Mouse (Mus musculus) neural tube, embryonic 10.5 days (tissue): Measurements from ENCODE around the gene Nfatc3.

Experiments used
- DNase-seq: peaks from one replicate; pipeline ENCODE4 v3.0.0-alpha.2; 2017; ENCODE audit warnings: low spot score; ENCODE audit errors: extremely low spot score

The Nfatc3 gene

DNA sequence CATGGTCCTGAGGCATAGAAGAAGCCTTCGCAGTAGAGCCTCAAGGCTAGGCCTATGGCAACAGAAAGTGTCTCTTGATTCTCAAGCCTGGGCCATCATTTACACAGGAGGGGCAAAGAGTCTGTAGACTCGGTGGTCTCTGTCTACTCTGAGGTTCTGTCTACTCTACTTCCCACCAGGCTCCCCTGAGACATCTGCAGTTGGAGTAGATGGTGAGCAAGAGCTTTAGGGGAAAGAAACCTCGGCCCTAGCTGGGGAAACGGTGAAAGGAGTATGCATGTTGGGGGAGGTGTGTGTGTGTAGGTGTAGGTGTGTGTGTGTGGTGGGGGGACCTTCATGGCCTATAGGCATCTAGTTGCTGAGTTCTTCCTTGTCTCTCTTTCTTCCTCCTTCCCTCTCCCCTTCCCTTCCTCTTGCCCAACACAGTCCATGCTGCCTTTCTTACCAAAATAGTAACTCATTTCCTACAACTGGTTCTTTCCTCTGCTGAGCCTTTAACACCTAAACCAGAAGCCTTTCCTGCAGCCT lies 2.1 kb upstream of the Nfatc3 start:
- DNase-seq: no peak

DNA sequence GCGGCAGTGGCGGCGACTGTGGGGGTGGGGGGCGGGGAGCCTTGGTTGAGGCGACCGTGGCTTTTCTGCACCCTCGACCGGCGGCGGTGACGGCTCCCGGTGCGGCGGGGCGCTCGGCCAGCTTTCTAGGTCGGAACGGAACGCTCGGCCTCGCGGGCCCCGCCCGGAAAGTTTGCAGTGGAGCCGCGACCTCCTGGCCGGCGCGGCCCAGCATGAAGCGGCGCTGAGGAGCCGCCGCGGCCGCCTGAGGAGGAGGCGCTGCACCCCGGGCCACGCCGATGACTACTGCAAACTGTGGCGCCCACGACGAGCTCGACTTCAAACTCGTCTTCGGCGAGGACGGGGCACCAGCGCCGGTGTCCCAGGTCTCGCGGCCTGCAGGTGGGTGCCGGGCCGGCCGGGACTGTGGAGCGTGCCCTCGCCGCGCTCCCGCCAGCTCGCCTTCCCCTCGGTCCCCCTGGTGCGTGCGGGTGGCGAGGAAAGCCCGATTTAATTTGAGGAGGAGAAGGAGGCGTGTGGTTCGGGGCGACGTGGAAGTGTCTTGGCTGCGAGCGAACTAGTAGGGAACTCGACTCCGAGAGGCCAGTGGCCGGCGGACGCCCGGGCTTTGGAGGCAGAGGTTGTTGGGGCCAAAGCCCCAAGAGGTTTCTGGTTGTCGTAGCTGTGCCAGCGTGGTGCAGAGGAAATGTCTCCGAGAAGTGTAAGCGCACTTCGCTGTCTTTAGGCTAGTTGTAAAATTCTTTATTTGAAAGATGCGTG lies 1.2 kb downstream of the Nfatc3 start:
- peak; percentile 85 for DNase-seq

DNA sequence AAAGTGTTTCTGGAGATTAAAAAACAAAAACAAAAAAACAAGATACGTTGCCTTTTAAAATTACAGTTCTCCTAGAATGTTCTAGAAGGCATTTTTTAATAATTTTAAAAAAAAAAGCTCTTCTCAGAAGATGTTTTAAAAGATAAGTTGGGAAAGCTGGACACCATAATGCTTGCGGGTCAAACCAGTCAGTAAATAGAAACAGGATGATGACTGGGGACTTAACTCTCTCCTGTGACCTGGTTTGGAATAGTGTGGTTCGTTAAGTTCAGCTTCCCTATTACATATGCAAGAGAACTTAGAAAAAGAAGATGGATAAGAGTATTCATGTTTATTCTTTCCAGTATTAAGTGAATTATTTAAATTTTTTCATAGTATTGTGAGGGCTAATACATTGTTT lies 1.9 kb downstream of the Nfatc3 start:
- DNase-seq: no peak

DNA sequence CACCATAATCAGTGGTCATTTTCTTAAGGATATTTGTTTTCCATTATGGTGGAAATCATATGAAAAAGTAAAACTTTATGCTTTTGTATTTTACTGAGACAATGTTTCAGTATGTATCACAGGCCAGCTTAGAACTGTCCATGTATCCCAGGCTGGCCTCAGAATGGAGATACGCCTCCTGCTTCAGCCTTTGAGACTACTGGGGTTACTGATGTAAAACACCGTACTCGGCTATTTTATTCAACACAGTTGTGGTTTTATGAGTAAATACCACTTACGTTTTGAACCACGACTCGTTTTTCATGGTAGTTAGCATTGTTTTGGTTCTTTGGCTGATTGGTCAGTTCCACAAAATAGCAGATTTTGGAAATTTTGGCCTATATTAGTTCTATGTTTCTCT lies 3.0 kb downstream of the Nfatc3 start:
- no peak for DNase-seq

DNA sequence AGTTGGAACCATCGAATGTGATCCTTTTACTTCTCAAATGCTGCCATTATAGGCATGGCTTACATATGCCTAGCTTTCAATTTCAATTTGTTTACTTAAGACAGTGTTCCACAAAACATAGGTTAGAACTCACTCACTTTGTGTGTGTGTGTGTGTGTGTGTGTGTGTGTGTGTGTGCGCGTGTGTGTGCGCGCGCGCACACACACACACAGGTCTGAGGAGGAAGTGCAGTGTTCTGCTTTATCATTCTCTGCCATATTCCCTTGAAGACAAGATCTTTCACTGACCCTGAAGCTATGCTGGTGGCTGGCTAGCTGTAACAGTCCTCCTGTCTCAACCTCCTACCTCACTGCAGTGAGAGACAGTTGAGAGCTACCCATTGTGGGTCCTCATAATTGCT lies 4.4 kb downstream of the Nfatc3 start:
- DNase-seq: no peak

DNA sequence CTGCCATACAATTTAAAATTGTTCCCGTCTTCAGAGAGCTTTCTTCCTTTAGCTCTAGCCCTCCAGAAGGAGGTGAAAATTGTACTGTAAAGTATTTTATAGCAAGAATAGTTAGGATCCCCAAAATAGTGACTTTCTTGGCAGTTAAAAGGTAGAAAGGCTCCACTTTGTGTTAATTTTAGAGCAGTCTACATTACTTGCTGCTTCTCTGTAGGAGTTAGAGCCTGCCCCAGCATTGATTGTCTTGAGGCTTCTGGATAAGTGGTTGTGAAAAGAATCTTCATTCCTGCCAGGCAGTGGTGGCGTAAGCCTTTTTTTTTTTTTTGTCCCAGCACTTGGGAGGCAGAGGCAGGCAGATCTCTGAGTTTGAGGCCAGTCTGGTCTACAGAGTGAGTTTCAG lies 8.1 kb downstream of the Nfatc3 start:
- no peak for DNase-seq

DNA sequence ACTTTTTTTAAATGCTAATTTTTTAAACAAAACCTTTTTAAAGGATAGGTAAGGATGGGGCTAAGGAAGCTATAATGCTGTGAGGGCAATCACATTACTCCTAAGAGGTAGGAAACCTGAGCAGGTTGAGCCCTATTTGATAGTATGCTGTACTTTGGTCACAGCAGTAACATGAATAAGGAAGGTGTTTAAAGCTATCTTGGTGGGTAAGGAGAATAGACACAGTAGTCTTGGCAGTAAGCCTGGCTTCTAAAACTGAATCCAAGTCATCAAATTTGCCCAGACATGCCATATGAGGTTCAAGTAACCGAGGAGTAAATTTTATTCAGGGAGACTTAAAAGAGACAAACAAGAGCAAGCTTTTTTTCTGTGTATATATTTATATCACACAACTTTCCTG lies 10.9 kb downstream of the Nfatc3 start:
- no peak for DNase-seq

DNA sequence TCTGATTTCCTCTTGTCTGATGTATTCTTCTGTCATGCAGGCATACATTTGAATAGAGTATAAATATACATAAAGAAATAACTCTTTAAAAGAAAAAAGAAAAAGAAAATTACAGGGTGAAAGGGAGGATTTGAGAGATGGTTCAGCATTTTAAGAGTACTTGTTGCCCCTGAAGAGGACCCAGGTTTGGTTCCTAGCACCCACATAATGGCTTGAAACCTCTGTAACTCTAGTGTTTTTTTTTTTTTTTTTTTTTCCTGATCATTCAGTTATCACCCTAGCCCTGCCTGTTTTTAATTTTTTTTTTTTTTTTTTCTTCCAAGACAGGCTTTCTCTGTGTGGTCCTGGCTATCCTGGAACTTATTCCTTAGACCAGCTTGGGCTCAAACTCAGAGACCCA lies 13.5 kb downstream of the Nfatc3 start:
- no peak for DNase-seq

DNA sequence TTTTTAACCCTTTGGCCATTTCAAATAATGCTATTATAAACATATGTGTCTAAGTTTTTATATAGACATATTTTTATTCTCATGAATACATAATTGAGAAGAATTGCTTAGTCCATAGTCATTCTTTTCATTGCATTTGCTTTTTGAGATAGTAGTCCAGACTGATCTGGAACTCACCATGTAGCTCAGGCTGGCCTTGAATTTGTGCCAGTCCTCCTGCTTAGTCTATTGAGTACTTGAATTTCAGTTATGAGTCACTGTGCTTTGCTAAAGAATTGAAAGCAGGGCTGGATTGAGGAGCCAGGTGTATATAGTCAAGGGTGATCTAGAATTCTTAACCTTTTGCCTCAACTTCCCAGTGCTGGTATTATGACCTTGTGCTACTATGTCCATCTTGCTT lies 15.6 kb downstream of the Nfatc3 start:
- no peak for DNase-seq

DNA sequence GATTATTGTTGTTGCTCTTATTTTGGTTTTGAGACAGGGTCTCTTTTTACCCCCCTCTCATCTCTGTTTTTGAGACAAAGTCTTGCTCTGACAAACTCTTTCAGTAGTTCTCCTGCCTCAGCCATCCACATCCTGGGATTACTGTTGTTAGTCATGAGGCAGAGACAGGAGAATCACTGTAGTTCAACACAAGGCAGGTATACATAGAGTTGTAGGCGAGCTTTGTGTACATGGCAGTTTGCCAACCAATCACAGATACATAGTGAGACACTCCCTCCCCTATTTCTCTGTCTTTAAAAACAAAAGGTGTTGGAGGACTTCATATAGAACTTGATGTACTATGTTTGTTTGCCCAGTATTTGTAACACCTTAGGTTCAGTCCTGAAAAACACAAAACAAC lies 16.0 kb downstream of the Nfatc3 start:
- no peak for DNase-seq

DNA sequence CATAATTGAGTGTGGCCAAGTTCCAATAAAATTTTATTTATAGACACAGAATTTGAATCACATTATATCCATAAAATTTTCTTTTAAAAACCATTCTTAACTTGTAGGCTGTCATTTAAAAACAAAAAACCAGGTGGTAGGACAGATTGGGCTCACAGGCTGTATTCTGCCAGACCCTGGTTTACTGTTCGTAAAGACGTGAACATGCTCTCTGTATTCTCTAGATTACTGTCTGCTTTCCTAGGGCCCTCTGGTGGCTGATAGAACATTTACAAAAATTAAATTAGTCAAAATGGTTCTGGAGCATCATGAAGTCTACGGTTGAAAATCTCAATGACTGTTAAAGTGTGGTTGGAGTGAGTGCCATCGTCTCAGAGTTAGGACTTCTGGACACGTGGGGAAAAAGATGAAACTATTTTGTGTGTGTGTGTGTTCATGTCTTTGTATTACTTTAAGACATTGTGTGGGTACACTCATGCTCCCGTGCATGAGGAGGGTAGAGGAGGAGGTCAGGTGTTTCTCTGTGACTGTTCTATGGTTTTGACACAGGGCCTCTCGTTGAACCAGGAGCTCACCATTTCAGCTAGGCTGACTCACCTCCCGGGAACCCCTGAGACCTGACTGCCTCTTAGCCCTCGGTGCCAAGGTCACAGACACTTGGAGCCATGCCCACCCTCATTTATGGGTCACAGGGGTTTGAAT lies 16.7 kb downstream of the Nfatc3 start:
- DNase-seq: no peak

DNA sequence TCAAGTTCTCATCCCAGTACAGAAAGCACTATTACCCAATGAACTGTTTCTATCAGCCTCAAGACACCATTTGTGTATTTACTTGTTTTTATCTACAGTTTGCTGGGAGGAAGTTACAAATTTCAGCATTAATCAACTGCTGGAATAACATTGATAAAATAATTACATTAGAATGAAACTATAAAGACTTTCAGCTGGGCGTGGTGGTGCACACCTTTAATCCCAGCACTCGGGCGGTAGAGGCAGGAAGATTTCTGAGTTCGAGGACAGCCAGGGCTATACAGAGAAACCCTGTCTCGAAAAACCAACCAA lies 17.2 kb downstream of the Nfatc3 start:
- no peak for DNase-seq

DNA sequence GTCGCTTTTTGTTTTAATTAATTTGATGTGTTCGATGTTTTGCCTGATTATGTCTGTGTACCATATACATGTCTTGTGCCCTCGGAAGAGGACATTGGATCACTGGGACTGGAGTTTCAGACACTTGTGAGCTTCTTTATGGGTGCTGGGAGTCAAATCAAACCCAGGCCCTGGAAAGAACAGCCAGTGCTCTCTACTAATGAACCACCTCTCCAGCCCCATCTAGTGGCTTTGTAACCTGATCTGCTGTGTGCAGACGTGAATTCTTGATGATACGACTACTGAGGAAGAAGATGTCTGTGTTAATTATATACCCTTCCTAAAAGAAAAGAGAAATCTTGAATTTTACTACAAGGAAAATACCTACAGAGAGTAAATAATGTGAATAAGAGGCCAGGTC lies 18.0 kb downstream of the Nfatc3 start:
- DNase-seq: no peak

DNA sequence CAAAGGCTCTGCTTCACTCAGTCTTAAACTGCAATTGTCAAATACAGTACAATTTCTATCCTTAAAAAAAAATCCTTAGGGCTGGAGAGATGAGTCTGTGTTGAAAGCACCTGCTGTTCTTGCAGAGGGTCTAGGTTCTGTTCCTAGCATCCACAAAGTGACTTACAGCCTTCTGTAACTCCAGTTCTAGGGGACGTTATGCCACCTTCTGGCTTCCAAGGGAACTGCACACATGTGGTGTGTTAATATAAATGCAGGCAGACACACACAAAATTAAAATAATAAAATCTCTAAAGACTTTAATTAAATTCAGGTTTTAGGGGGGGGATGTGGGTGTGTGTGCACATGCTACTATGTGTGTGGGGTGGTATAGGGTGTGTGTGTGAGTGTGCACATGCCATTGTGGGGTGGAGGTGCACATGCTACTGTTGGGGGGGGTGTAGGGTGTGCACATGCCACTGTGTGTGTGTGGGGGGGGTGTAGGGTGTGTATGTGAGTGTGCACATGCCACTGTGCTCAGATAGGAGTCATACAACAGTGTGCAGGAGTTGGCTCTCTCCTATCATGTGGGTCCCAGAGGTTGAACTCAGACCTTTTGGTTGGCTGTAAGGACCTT lies 18.9 kb downstream of the Nfatc3 start:
- DNase-seq: no peak

DNA sequence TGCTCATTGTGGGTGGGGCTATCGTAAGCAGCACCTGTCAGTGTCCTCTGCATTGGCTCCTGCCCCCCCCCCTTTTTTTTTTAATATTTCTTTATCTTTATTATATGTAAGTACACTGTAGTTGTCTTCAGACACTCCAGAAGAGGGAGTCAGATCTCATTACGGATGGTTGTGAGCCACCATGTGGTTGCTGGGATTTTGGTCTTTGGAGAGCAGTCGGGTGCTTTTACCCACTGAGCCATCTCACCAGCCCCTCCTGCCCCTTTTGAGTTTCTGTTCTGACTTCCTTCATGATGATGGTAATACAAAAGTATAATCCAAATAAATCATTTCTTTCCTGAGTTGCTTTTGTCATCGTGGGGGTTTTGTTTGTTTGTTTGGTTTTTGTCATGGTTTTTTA lies 43.7 kb downstream of the Nfatc3 start:
- no peak for DNase-seq

DNA sequence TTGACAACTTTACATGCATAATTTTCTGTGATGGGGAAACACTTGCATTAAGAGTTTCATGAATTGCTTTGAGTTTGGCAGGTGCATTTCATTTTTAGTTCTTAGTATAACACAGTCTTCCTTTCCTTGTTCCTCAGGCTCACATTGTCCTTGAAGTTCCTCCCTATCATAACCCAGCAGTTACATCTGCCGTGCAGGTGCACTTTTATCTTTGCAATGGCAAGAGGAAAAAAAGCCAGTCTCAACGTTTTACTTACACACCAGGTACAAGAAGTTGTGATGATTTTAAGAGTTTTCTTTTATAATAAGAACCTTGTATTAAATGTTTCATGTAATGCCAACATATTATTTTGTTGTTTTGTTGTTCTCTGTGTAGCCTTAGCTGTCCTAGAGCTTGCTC lies 45.2 kb downstream of the Nfatc3 start:
- DNase-seq: no peak

DNA sequence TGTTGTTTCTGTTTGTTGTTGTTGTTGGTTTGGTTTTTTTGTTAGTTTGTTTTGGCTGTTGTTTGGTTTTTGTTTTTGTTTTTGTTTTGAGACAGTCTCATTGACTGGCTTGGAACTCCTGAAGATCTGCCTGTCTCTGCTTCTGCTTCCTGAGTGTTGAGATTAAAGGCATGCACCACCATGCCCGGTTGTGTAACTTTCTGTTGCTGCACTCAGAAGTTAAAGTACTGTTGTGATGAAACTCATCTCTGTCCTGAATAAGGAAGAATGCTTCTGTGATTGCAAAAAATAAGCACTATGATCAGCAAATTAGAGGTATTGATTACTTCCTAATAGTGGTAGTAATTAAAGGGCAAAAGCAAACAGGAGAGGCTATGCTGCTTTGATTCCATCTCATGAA lies 47.6 kb downstream of the Nfatc3 start:
- no peak for DNase-seq

DNA sequence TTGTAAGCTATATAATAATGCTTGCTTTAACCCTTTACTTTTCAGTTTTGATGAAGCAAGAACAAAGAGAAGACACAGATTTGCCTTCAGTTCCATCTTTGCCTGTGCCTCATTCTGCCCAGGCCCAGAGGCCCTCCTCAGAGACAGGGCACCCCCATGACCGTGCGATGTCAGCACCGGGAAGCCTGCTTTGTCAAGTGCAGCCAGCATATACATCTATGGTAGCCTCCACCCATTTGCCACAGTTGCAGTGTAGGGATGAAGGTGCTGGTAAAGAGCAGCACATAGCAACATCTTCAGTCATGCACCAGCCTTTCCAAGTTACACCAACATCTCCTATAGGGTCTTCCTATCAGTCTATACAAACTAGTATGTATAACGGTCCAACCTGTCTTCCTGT lies 49.4 kb downstream of the Nfatc3 start:
- no peak for DNase-seq

DNA sequence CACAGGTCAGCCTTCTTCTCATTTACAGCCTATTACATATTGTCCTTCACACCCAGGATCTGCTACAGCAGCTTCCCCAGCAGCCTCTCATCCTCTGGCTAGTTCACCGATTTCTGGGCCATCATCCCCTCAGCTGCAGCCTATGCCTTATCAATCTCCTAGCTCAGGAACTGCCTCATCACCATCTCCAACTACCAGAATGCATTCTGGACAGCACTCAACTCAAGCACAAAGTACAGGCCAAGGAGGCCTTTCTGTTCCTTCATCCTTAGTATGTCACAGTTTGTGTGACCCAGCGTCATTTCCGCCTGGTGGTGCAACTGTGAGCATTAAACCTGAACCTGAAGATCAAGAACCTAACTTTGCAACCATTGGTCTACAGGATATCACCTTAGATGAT lies 50.1 kb downstream of the Nfatc3 start:
- DNase-seq: no peak

DNA sequence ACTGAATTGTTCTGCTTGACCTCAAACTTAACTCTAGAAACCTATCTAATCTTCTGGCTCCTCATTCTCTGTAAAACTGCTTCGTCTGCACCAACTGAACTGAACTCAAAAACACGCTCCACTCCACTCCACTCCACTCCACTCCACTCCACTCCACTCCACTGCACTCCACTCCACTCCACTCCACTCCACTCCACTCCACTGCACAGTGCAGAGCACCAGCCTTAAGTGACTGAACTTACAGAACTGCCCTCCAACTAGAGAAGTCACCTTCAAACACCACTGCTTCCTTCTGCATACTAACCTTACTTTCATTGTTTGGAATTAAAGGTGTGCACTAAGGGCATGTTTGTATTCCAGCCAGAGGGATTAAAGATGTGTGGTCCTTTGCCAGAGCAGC lies 53.4 kb downstream of the Nfatc3 start:
- DNase-seq: no peak

DNA sequence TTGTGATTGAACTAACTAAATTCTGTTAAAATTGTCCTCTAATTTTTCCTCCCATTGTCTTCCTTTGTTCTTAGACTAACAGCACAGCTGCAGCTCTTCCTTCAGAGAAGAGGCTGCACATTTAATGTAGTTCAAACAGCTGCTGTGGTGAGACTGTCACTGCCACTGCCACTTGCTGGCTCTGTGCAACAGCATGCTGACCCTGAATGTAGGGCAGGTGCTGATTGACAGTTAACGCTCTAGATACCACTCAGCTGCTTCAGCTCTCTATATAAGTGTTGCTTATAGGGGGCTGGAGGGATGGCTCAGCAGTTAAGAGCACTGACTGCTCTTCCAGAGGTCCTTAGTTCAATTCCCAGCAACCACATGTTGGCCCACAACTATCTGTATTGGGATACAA lies 53.9 kb downstream of the Nfatc3 start:
- DNase-seq: no peak

DNA sequence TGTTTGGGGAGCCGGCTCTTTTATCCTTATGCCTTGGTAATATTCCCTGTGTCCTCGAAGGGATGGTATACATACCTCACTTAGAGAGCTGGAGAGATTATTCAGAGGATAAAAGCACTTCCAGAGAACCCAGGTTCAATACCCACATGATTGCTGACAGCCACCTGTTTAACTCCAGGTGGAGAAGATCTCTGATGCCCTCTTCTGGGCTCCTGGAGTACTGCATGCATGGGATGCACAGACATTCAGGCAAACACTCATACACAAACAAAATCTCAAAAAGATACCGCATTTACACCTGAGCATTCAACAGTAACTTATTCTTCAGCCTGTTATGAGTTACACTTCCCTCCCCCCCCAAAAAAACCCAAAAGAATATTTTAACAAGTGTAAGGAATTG lies 57.3 kb downstream of the Nfatc3 start:
- DNase-seq: no peak

DNA sequence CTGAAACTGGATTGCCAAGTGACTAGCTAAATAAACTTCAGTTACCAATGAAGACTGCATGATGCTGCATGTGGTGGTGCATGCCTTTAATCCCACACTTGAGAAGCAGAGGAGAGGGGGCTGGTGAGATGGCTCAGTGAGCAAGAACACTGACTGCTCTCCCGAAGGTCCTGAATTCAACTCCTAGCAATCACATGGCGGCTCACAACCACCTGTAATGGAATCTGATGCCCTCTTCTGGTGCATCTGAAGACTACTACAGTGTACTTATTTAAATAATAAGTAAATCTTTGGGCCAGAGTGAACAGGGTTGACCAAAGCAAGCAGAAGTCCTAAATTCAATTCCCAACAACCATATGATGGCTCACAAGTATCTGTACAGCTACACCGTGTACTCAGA lies 64.8 kb downstream of the Nfatc3 start:
- DNase-seq: no peak
